Mouse (Mus musculus): Measurements from ENCODE around the gene Shd. TPM values are rescaled to one million over a fixed set of nuclear protein-coding genes. Genes with fewer than 3 reads are reported as not detected.

Gene Shd
- total and polyA plus RNA-seq, 2 experiments from 2014 or later: 5.0 to 11.7 TPM

GRCm38 (mm10) chr17:56009088-56009961 lies 39.1 kb downstream of the Shd start:
- H3K9me3 ChIP-seq (replicated peaks; ENCODE audit: control insufficient read depth, low read length): no peaks in the 10 kb centered on the region
- WGBS: 1% methylated on average over 58 of the region's 62 CpGs
- peak; percentile 17; the same call in 1 of the 2 replicates for TF ChIP-seq CTCF (IDR thresholded peaks at IDR 0.05; ENCODE audit: low read depth)
- TF ChIP-seq EP300 (IDR thresholded peaks at IDR 0.05; ENCODE audit: low read depth): no peak; the same call in 1 of the 2 replicates
- peak overlapping the region; percentile 81 for H3K27ac ChIP-seq (ENCODE audit: low read depth)
- H3K4me2 ChIP-seq (ENCODE audit: low read depth, low read length): peak overlapping the region; percentile 98
- peak; percentile 90 for ATAC-seq (ENCODE audit: insufficient read depth, low read depth)
- no peaks in the 10 kb centered on the region for H3K27me3 ChIP-seq (ENCODE audit: control insufficient read depth, insufficient read depth, low read length)
- H3K9ac ChIP-seq (replicated peaks; ENCODE audit: low read depth, low read length): peak overlapping the region; percentile 60
- peaks cover 23% of the 10 kb centered on the region for H3K36me3 ChIP-seq (replicated peaks; ENCODE audit: control insufficient read depth, insufficient read depth, low read length)
- H3K4me1 ChIP-seq (ENCODE audit: control insufficient read depth, insufficient read depth): peaks cover 16% of the 10 kb centered on the region
- DNase-seq (ENCODE audit: low spot score): peak; percentile 94
- peak overlapping the region; percentile 91 for H3K4me3 ChIP-seq (ENCODE audit: low read depth, low read length)

DNA sequence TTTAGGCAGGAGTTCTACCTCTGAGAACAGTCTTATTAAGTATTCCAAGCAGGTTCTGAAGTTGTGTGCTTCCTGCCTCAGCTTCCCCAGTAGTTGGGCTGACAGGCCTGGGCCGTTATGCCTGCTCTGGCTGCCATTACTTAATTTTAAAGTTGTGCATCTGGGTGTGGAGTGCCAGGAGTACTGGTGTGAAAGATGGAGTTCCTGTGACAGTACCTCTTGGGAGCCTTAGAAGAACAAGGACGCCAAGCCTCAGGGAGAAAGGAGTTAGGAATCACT lies 39.6 kb downstream of the Shd start:
- ATAC-seq (ENCODE audit: insufficient read depth, low read depth) (no peak), DNase-seq (ENCODE audit: low spot score) (no peak)
- Histone ChIP-seq H3K9ac (replicated peaks; ENCODE audit: low read depth, low read length) (peak overlapping the region; percentile 60; the same call in 1 of the 2 replicates), H3K36me3 (replicated peaks; ENCODE audit: control insufficient read depth, insufficient read depth, low read length) (peaks cover 26% of the 10 kb centered on the region), H3K4me1 (ENCODE audit: control insufficient read depth, insufficient read depth) (peaks cover 16% of the 10 kb centered on the region), H3K9me3 (replicated peaks; ENCODE audit: control insufficient read depth, low read length) (no peaks in the 10 kb centered on the region), H3K4me3 (ENCODE audit: low read depth, low read length) (peak overlapping the region; percentile 91), H3K27ac (ENCODE audit: low read depth) (no peak overlapping the region), H3K27me3 (ENCODE audit: control insufficient read depth, insufficient read depth, low read length) (no peaks in the 10 kb centered on the region), H3K4me2 (ENCODE audit: low read depth, low read length) (peak overlapping the region; percentile 98)
- WGBS: 52% methylated on average over 2 of the region's 2 CpGs
- TF ChIP-seq EP300 (IDR thresholded peaks at IDR 0.05; ENCODE audit: low read depth): no peak
- TF ChIP-seq CTCF (IDR thresholded peaks at IDR 0.05; ENCODE audit: low read depth): no peak

DNA sequence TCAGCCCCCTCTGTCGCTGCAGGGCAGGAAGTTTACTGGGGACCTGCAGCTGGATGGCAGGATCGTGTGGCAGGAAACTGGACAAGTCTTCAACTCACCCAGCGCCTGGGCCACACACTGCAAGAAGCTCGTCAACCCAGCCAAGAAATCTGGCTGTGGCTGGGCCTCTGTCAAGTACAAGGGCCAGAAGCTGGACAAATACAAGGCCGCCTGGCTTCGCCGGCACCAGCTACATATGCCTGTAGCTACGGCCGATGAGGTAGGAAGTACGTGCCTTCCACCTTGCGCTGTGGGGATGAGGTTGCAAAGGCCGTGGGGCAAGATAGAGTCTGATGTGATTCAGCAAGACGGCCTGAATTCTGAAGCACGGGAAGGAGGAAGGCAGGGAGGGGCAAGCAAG lies 40.0 kb downstream of the Shd start:
- DNase-seq (ENCODE audit: low spot score) (no peak), ATAC-seq (ENCODE audit: insufficient read depth, low read depth) (no peak)
- no peaks in the 10 kb centered on the region for H3K27me3 ChIP-seq (ENCODE audit: control insufficient read depth, insufficient read depth, low read length)
- peak overlapping the region; percentile 91 for H3K4me3 ChIP-seq (ENCODE audit: low read depth, low read length)
- no peak overlapping the region for H3K9ac ChIP-seq (replicated peaks; ENCODE audit: low read depth, low read length)
- no peaks in the 10 kb centered on the region for H3K9me3 ChIP-seq (replicated peaks; ENCODE audit: control insufficient read depth, low read length)
- peak overlapping the region; percentile 98; the same call in 1 of the 2 replicates for H3K4me2 ChIP-seq (ENCODE audit: low read depth, low read length)
- peaks cover 16% of the 10 kb centered on the region for H3K4me1 ChIP-seq (ENCODE audit: control insufficient read depth, insufficient read depth)
- no peak for TF ChIP-seq CTCF (IDR thresholded peaks at IDR 0.05; ENCODE audit: low read depth)
- no peak for TF ChIP-seq EP300 (IDR thresholded peaks at IDR 0.05; ENCODE audit: low read depth)
- peaks cover 29% of the 10 kb centered on the region for H3K36me3 ChIP-seq (replicated peaks; ENCODE audit: control insufficient read depth, insufficient read depth, low read length)
- WGBS: 62% methylated on average over 14 of the region's 14 CpGs
- H3K27ac ChIP-seq (ENCODE audit: low read depth): no peak overlapping the region

- Histone ChIP-seq H3K4me2 (ENCODE audit: low read depth, low read length) (no peak overlapping the region), H3K4me1 (ENCODE audit: control insufficient read depth, insufficient read depth) (peaks cover 16% of the 10 kb centered on the region), H3K4me3 (ENCODE audit: low read depth, low read length) (no peak overlapping the region), H3K27me3 (ENCODE audit: control insufficient read depth, insufficient read depth, low read length) (no peaks in the 10 kb centered on the region), H3K27ac (ENCODE audit: low read depth) (no peak overlapping the region), H3K9me3 (replicated peaks; ENCODE audit: control insufficient read depth, low read length) (no peaks in the 10 kb centered on the region), H3K36me3 (replicated peaks; ENCODE audit: control insufficient read depth, insufficient read depth, low read length) (peaks cover 34% of the 10 kb centered on the region), H3K9ac (replicated peaks; ENCODE audit: low read depth, low read length) (no peak overlapping the region)
- no peak for DNase-seq (ENCODE audit: low spot score)
- ATAC-seq (ENCODE audit: insufficient read depth, low read depth): no peak
- TF ChIP-seq CTCF (IDR thresholded peaks at IDR 0.05; ENCODE audit: low read depth) (peak; percentile 86), EP300 (IDR thresholded peaks at IDR 0.05; ENCODE audit: low read depth) (no peak)
- 14% methylated on average over 9 of the region's 9 CpGs for WGBS
These were observed 40.4 kb downstream of the Shd start for GRCm38 (mm10) chr17:56010681-56011080.

GRCm38 (mm10) chr17:56011441-56011840 lies 41.2 kb downstream of the Shd start:
- no peak for DNase-seq (ENCODE audit: low spot score)
- Histone ChIP-seq H3K36me3 (replicated peaks; ENCODE audit: control insufficient read depth, insufficient read depth, low read length) (peaks cover 41% of the 10 kb centered on the region), H3K27me3 (ENCODE audit: control insufficient read depth, insufficient read depth, low read length) (no peaks in the 10 kb centered on the region), H3K27ac (ENCODE audit: low read depth) (no peak overlapping the region), H3K4me2 (ENCODE audit: low read depth, low read length) (no peak overlapping the region), H3K4me3 (ENCODE audit: low read depth, low read length) (no peak overlapping the region), H3K9ac (replicated peaks; ENCODE audit: low read depth, low read length) (no peak overlapping the region), H3K9me3 (replicated peaks; ENCODE audit: control insufficient read depth, low read length) (no peaks in the 10 kb centered on the region), H3K4me1 (ENCODE audit: control insufficient read depth, insufficient read depth) (peaks cover 16% of the 10 kb centered on the region)
- no peak for ATAC-seq (ENCODE audit: insufficient read depth, low read depth)
- WGBS: 84% methylated on average over 7 of the region's 7 CpGs
- no peak for TF ChIP-seq EP300 (IDR thresholded peaks at IDR 0.05; ENCODE audit: low read depth)
- TF ChIP-seq CTCF (IDR thresholded peaks at IDR 0.05; ENCODE audit: low read depth): no peak
